Mouse (Mus musculus): ENCODE results near the gene Rgl1. TPM values are rescaled to one million over a fixed set of nuclear protein-coding genes. Genes with fewer than 3 reads are reported as not detected.

Gene Rgl1
- total and polyA plus RNA-seq, 2 experiments, result 4.2 to 10.2 TPM

DNA sequence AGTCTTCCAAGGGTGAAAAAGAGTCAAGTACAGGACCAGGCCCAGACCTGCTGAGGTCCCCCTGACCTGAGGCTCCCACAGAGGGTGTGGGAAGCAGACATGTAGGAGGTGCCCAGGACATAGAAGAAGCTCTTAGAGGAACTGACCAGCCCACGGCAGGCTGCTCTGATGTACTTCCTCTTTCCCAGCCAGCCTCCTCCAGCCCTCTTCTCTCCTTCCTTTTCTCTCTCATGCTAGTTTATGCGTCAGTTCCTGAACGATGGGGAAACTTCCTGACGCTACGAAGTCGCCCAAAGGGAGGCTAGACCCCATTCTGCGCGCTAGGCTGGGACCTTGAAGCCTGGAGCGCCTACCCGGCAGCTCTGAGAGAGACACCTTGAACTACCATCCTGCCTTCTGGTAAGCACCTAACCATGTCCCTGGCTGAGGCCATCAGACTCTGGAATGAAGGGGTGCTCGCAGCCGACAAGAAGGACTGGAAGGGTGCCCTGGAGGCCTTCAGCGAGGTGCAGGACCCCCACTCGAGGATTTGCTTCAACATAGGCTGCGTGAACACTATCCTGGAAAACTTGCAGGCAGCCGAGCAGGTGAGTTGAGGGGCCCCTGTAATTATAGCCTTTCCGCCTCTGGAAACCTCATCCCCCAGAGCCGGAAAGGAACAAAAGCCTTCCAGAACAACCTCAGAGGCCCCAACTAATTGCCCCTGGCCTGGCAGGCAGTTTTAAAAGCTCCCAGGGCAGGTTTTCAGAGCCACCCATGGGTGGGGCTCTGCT lies 41.7 kb upstream of the Rgl1 start:
- no peaks in the 10 kb centered on the region for H3K79me2 ChIP-seq (ENCODE audit: control insufficient read depth, insufficient read depth, low read length)
- no peaks in the 10 kb centered on the region for H3K27me3 ChIP-seq (ENCODE audit: control insufficient read depth, insufficient read depth, low read length)
- WGBS, result 80% methylated on average over 18 of the region's 18 CpGs
- H3K9ac ChIP-seq (ENCODE audit: low read depth, low read length), result 0 out of 2 replicates have a peak overlapping the region, but pooled peaks have one; percentile 29
- H3K4me3 ChIP-seq (ENCODE audit: insufficient read depth, low read depth, low read length), result peak overlapping the region; percentile 22; the same call in 1 of the 2 replicates
- no peaks in the 10 kb centered on the region; the same call in 1 of the 2 replicates for H3K4me1 ChIP-seq (ENCODE audit: control insufficient read depth, insufficient read depth, low read length)
- peak; percentile 23 for DNase-seq (ENCODE audit: extremely low read depth, low read depth, low spot score)
- peak overlapping the region; percentile 72 for H3K27ac ChIP-seq (replicated peaks; ENCODE audit: insufficient read depth, low read depth, low read length)
- no peaks in the 10 kb centered on the region for H3K36me3 ChIP-seq (ENCODE audit: control insufficient read depth, insufficient read depth, low read length)
- TF ChIP-seq POLR2A (IDR thresholded peaks at IDR 0.05; ENCODE audit: extremely low read depth, insufficient read depth, low read length) (no peak), CTCF (IDR thresholded peaks at IDR 0.05; ENCODE audit: low read depth, low read length) (no peak)

DNA sequence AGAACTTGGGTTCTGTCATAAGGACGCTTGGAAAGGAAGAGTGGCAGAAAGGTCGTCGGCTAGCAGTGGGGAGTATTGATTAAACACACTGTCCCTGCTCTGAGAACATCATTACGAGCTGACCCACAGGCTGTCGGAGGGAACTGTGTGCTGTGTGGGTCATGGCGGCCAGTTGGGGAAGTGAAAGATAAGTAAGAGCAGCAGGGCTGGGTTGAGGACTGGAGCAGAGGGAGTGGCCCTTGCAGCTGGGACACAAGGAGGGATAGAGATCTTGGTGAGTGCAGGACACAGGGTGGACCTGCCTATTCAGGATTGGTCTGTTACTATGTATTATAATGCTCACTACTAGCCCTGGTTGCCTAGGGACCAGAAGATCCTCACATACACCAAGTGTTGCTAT lies 38.8 kb upstream of the Rgl1 start:
- Histone ChIP-seq H3K4me3 (ENCODE audit: insufficient read depth, low read depth, low read length) (no peak overlapping the region), H3K27me3 (ENCODE audit: control insufficient read depth, insufficient read depth, low read length) (no peaks in the 10 kb centered on the region), H3K9ac (ENCODE audit: low read depth, low read length) (no peak overlapping the region), H3K27ac (replicated peaks; ENCODE audit: insufficient read depth, low read depth, low read length) (no peak overlapping the region), H3K36me3 (ENCODE audit: control insufficient read depth, insufficient read depth, low read length) (no peaks in the 10 kb centered on the region), H3K4me1 (ENCODE audit: control insufficient read depth, insufficient read depth, low read length) (no peaks in the 10 kb centered on the region; the same call in 1 of the 2 replicates), H3K79me2 (ENCODE audit: control insufficient read depth, insufficient read depth, low read length) (no peaks in the 10 kb centered on the region)
- no peak for TF ChIP-seq CTCF (IDR thresholded peaks at IDR 0.05; ENCODE audit: low read depth, low read length)
- TF ChIP-seq POLR2A (IDR thresholded peaks at IDR 0.05; ENCODE audit: extremely low read depth, insufficient read depth, low read length), result no peak
- DNase-seq (ENCODE audit: extremely low read depth, low read depth, low spot score), result no peak
- WGBS, result 40% methylated on average over 6 of the region's 6 CpGs

DNA sequence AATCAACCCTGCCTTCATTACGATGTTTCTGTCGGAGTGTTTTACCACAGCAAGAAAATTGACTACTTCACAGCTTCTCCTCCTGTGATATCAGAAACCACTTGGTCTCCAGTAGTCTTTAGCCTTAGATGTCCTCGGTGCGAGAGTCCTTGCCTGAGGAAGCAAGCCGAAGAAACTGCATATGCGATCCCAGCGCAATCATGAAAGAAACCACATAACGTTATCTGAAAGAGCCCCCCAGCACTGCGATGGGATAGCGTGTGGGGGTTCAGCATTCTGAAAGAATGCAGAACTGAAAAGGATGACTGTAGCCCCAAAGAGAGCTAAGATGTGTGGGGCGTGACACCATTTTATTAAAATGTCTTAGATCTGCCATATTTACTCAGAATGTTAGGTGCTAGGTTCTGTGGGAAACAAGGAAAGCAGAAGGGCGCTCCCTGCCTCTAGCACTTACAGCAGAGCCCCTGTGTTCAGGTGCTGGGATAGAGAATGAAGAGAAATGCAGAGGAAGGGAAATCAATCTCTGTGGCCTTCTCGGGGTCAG lies 34.6 kb upstream of the Rgl1 start:
- Histone ChIP-seq H3K4me1 (ENCODE audit: control insufficient read depth, insufficient read depth, low read length) (no peaks in the 10 kb centered on the region), H3K4me3 (ENCODE audit: insufficient read depth, low read depth, low read length) (no peak overlapping the region), H3K9ac (ENCODE audit: low read depth, low read length) (no peak overlapping the region; the same call in 1 of the 2 replicates), H3K79me2 (ENCODE audit: control insufficient read depth, insufficient read depth, low read length) (no peaks in the 10 kb centered on the region), H3K36me3 (ENCODE audit: control insufficient read depth, insufficient read depth, low read length) (no peaks in the 10 kb centered on the region), H3K27me3 (ENCODE audit: control insufficient read depth, insufficient read depth, low read length) (no peaks in the 10 kb centered on the region), H3K27ac (replicated peaks; ENCODE audit: insufficient read depth, low read depth, low read length) (no peak overlapping the region)
- DNase-seq (ENCODE audit: extremely low read depth, low read depth, low spot score), result no peak
- 85% methylated on average over 13 of the region's 13 CpGs for WGBS
- no peak for TF ChIP-seq CTCF (IDR thresholded peaks at IDR 0.05; ENCODE audit: low read depth, low read length)
- TF ChIP-seq POLR2A (IDR thresholded peaks at IDR 0.05; ENCODE audit: extremely low read depth, insufficient read depth, low read length), result no peak

DNA sequence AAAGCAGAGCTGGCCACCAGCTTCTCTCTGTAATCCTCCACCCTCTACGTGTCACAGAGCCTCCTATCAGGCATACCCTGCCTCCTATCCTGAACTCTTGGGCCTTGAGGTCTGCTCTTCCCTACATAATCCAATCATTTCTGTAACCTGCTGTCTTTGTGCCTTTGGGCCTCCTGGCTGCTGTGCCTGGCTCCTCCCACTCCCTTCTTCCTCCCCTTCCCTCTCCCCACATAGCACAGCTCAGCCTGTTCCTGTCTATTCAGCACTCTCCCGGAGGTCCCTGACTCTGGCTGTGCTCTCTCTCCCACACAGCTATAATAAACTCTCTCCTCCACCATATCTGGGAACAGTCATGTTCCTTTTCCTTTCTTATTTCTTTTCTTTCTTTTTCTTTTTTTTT lies 33.7 kb upstream of the Rgl1 start, which contains the start of gene Ncf2:
TSS of gene Ncf2 (plus strand) at position 298 of the 400 bp plus-strand sequence.
- no peak for DNase-seq (ENCODE audit: extremely low read depth, low read depth, low spot score)
- 42% methylated on average over 2 of the region's 2 CpGs for WGBS
- Histone ChIP-seq H3K27me3 (ENCODE audit: control insufficient read depth, insufficient read depth, low read length) (no peaks in the 10 kb centered on the region), H3K36me3 (ENCODE audit: control insufficient read depth, insufficient read depth, low read length) (no peaks in the 10 kb centered on the region), H3K27ac (replicated peaks; ENCODE audit: insufficient read depth, low read depth, low read length) (no peak within 1 kb of the TSS), H3K79me2 (ENCODE audit: control insufficient read depth, insufficient read depth, low read length) (no peaks in the 10 kb centered on the region), H3K9ac (ENCODE audit: low read depth, low read length) (no peak within 1 kb of the TSS; the same call in 1 of the 2 replicates), H3K4me1 (ENCODE audit: control insufficient read depth, insufficient read depth, low read length) (no peaks in the 10 kb centered on the region), H3K4me3 (ENCODE audit: insufficient read depth, low read depth, low read length) (no peak within 1 kb of the TSS)
- no peak for TF ChIP-seq CTCF (IDR thresholded peaks at IDR 0.05; ENCODE audit: low read depth, low read length)
- TF ChIP-seq POLR2A (IDR thresholded peaks at IDR 0.05; ENCODE audit: extremely low read depth, insufficient read depth, low read length), result no peak

- Histone ChIP-seq H3K79me2 (ENCODE audit: control insufficient read depth, insufficient read depth, low read length) (no peaks in the 10 kb centered on the region), H3K27me3 (ENCODE audit: control insufficient read depth, insufficient read depth, low read length) (no peaks in the 10 kb centered on the region), H3K36me3 (ENCODE audit: control insufficient read depth, insufficient read depth, low read length) (no peaks in the 10 kb centered on the region), H3K27ac (replicated peaks; ENCODE audit: insufficient read depth, low read depth, low read length) (no peak overlapping the region), H3K9ac (ENCODE audit: low read depth, low read length) (no peak overlapping the region), H3K4me1 (ENCODE audit: control insufficient read depth, insufficient read depth, low read length) (no peaks in the 10 kb centered on the region), H3K4me3 (ENCODE audit: insufficient read depth, low read depth, low read length) (no peak overlapping the region)
- WGBS, result 62% methylated on average over 9 of the region's 9 CpGs
- TF ChIP-seq CTCF (IDR thresholded peaks at IDR 0.05; ENCODE audit: low read depth, low read length) (no peak), POLR2A (IDR thresholded peaks at IDR 0.05; ENCODE audit: extremely low read depth, insufficient read depth, low read length) (no peak)
- peak; percentile 46 for DNase-seq (ENCODE audit: extremely low read depth, low read depth, low spot score)
Observed at GRCm38 (mm10) chr1:152798125-152798524, 32.0 kb upstream of the Rgl1 start.

Measured in liver, adult 2 months (tissue).